Mouse (Mus musculus) gastrocnemius, postnatal 36 days (tissue): Measurements from ENCODE around the gene Slc38a8. TPM values are rescaled to one million over a fixed set of nuclear protein-coding genes. Genes with fewer than 3 reads are reported as not detected.
A peak's percentile ranks its signal among the peaks of the same experiment; 100 is the strongest.

Experiments used
- DNase-seq, 2 experiments: peaks; one replicate each; pipeline ENCODE4 v3.0.0; 2022
- intact Hi-C: fragments of 180-260 bp; cut with DNase I; formaldehyde crosslinking; loops from one replicate; pipeline ENCODE4 v1.15.1; 2025
- total RNA-seq, 2 experiments: library from RNA; stranded (reverse); gene quantifications; 2 replicates each; pipeline ENCODE4 v1.2.3; 2021

Slc38a8 gene
- total RNA-seq, 2 experiments from 2014 or later, result not detected

DNA sequence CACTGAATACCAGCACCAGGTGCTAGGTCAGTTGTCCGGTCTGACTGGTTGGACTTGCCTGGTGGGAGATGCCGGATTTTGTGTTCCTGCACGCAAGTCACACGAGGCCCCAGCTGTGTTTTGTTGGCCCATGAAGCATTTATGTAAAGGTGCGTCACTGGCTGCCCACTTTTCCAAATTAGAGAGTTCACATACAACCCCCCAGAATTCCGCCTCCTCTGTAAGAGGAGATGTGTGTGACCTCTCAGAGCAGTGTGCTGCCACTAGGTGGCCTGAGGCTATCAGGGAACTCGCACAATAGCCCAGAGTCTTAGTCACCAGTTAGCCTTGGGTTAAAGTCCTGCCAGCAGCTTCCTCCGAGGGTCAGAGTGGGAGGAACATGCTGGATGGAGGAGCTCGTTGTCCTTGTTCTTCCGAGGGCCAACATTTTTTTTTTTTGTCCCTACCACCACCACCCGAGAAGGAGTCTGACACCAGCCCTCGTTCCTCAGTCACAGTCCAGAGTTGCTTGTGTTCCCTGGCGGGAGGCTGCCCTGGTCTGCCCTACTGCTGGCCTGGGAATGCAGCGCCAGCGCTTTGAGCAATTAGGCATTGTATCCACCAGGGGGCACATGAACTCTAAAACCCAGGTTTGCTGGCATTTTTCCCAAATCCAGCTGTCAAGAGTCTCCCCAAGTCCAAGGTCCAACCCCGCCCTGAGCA lies 61.1 kb downstream of the Slc38a8 start:
- intact Hi-C loops, result no loop called here
- peak; percentile 70 to 77 for DNase-seq

DNA sequence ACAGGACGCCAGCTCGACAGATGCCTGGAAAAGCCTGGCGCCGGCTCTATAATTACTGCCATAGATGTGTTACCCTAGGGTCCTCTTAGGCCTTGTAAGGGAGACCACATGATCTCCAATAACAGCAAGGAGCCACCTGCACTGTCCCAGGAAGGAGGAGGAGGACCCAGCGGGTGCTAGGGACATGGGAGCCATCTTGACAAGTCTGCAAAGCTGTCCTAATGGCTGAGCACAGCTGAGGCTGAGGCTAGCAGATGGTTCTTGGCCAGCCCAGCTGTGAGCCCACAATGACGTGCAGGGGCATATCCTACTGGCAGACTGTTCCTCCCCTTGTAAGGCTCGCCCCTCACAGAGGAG lies 61.6 kb downstream of the Slc38a8 start:
- DNase-seq, result no peak
- intact Hi-C loops, result no loop called here

DNA sequence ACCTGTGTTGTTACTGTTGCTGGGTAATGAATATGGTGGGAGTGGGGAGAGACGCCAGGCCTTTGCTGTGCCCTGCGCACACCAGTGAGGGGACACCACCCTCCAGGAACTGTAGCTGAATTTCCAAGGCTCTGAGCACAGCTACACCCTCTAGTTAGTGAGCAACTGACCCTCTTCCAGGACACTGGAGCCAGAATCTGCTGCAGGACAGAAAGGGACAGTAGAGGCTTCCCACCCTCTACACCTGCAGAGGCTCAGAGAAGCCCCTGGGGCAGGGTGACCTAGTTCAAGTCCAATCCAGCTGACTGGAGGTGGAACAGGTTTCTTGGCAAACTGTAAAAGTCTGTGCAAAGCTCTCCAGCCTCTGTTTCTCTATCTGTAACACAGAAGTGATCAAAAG lies 62.1 kb downstream of the Slc38a8 start:
- intact Hi-C loops, result no loop called here
- no peak for DNase-seq

DNA sequence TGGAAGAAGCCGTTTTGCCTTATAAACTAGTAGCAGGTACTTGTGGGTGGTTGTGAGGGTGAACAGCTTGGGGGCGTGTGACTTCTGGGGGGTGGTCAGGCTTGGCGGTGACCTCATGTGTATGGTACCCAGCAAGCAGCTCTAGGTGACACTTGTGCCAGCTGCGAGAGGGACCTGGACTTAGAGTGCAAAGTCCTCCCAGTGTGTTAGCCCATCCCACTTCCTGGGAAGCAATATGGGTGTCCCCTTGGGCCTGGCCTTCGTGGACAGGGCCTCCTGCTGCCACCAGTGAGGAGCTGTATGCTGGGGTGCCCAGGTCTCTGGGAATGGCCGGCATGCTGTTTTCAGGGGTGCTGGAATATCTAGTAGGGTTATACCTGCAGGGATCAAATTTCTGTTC lies 62.6 kb downstream of the Slc38a8 start:
- intact Hi-C loops, result no loop called here
- DNase-seq, result no peak

DNA sequence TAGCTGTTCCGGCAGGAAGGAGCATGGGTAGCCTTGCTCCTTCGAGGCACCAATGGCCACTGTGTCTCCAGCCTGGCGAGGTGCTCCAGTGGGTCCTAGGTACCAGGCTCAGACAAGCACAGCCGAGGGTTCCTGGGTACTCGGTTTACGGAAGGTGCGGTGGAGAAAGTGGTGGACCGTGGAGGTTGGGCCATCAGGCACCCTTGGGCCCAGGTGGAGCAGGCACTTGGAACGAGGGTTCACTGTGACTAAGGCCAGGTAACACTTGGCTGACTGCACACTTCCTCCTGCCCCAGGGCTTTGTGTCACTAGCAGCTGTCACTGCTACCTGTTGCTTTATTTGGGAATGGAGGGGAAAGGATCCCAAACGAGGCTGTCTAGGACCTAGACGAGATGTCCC lies 64.0 kb downstream of the Slc38a8 start:
- no peak for DNase-seq
- intact Hi-C loops, result no loop called here

DNA sequence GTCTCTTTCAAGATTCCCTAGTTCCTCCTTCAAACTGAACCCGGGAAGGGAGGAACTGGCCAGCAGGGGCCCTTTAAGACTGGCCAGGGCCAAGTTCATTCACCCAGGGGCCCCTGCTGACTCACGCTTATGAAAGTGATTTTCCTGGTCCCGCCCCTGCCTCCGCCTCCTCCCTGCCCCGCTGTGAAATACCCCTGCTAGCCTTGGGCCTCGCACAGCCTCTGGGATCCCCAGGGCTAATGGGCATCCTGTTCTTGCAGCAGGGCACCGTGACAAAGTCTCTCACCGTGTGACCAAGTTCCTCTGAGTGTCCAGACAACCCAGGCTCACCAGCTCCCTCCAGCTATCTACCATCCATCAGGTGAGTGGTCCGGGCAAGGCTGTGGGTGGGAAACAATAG lies 64.6 kb downstream of the Slc38a8 start:
- intact Hi-C loops, result no loop called here
- peak; percentile 84 to 85 for DNase-seq

DNA sequence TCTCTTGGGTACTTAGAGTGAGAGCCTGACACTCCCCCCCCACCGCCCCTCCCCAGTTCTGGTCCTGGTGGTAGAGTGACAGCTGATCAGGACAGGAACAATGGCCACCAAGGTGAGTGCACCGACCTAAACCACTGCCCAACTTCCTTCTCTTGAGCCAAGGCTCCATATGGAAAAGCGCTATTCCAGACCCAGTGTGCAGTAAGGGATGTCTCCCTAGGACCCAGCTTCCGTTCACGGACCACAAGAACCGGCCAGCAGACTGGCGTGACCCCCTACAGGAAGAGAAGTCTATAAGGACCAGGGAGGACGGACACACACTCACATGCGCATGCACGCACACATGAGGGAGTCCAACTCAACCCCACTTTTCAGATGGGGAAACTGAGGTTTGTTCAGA lies 65.2 kb downstream of the Slc38a8 start:
- no peak for DNase-seq
- intact Hi-C loops, result no loop called here

DNA sequence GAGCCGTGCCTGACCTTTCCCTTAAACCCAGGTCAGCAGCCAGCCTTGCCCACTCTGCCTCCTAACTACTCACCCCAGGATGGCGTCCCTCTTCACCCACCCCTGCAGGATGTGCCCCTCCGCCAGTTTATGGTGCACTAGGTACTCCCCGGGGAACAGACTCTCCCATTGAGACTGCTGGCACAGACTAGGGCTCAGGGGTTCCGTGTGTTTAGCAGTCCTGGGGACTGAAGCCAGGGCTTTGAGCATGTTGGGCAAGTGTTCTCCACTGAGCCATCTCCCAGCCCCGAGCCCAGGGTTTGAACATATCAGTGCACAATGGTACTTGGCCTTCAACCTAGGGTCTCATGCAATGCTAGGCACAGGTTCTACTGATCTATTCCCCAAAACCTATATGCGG lies 66.0 kb downstream of the Slc38a8 start:
- intact Hi-C loops, result no loop called here
- DNase-seq, result no peak

DNA sequence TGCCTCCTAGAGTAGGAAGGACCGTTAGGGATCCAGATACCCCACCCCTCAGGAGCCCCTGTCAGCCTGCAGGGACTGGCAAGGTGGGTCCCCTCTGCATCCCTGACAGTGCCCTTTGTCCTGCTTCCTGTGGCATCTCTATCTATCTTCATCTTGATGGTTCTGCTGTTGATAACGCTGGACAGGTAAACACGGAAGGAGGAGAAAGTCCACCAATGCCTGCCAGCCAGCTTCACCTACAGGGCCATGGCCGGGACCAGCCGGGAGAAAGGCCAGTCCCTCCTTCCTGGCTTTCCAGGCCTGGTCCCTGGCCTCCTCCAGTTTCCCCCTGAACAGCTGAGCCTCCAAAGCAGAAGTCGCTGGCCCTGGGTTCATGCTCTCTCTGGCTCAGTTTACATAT lies 66.9 kb downstream of the Slc38a8 start:
- intact Hi-C loops, result no loop called here

DNA sequence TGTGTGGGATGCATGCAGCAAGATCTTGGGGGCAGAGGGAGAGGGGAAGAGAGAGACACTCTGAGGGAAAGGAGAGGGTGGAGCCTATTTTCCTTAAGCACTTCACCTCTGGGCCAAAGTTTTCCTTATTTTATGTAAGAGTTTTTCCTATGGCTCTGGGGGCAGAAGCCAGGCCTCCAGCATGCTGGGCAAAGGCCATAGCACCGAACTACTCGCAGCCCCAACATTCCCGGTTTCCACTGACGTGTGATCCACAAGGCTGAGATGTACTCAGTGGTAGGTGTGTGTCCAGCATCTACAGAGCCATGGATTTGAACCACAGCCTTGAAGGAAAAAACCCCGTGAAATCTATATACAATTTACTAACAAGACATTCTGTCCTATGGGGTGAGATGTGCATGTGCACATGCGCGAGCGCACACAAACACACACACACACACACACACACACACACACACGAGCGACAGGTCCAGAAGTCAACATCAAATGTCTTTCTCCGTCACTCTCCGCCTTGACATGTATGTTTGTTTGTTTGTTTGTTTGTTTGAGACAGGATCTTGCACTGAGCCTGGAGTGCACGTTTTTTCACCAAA lies 67.8 kb downstream of the Slc38a8 start, which contains the start of gene Osgin1:
Osgin1 (plus strand) TSS at position 543 of the 593 bp plus-strand sequence.
- no peak for DNase-seq
- intact Hi-C loops, result no loop called here

More for the DNA sequence above, 66.9 kb downstream of the Slc38a8 start:
- no peak for DNase-seq

DNA sequence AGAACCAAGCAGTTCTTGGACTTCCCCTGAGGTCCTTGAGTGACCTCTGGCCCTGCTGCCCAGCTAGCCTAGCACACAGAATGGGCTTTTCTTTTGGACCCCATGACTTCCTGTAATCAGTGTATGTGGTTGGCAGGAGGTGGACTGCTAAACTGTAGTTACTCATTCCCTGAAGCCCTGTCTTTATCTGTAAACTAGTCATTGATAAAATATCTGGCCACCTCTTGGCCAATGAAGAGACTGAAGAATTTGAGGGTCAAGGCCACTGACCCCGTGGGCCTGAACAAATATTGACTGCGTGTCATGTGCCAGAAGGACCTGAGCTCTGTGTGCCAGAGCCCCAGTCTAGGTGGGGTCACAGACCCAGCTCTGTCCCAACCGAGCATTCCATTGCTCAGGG lies 69.1 kb downstream of the Slc38a8 start:
- intact Hi-C loops, result no loop called here

DNA sequence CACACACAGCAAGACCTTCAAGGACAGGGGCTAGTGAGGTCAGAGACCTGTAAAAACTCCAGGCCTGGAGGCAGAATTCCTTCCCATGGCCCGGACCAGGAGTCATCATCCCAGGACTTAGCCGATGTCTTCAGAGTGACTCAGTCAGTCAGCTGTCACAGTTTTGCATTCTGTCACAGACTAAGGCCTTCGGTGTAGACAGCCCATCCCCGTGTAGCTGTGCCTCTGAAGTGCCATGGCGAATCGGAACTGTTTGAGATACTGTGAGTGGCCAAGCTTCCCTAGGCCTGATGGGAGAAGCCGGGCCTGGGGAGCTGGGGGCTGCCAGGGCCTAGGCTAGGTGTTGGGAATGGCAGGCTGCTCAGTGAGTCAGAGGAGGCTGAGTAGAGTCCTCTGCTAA lies 70.8 kb downstream of the Slc38a8 start:
- intact Hi-C loops, result no loop called here

More for the DNA sequence above, 69.1 kb downstream of the Slc38a8 start:
- DNase-seq, result no peak

DNA sequence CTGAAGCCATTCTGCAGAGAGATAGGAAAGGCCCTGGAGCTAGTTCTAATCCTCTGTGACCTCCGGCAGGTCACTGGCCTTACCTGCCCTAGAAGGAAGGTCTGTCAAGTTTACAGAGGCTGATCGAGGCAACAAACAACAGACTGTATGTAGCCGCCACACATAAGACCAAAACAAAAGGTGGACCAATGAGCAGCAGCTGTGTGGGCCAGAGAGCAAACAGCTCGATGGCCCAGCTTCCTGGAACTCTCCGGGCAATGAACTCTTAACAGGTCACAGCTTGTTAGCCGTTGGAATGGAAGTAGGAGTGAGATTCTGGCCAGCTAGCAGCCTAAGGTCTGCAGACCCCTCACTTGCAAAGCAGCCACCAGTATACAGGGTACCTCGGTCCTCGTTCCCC lies 71.2 kb downstream of the Slc38a8 start:
- no peak for DNase-seq
- intact Hi-C loops, result no loop called here

More for the DNA sequence above, 70.8 kb downstream of the Slc38a8 start:
- no peak for DNase-seq

Other genes with a start within 250 kb of the Slc38a8 start
- gene Hsbp1, start 157.2 kb downstream of the Slc38a8 start, total RNA-seq, result 100 to 1,000 TPM; 131 to 132 TPM
- 100 to 1,000 TPM in 1 of 2 experiments, 10 to 100 TPM in 1; 73.5 to 114 TPM for gene Mlycd, start 106.8 kb downstream of the Slc38a8 start, total RNA-seq
- 10 to 100 TPM; 15.1 to 17.3 TPM for gene Osgin1, start 67.6 kb downstream of the Slc38a8 start, total RNA-seq
- gene Necab2, start 55.0 kb downstream of the Slc38a8 start, total RNA-seq, result under 1 TPM in 1 of 2 experiments, not detected in 1; 0.52 TPM
- gene Mbtps1, start 57.0 kb upstream of the Slc38a8 start, total RNA-seq, result 10 to 100 TPM; 24.0 to 29.0 TPM
- 10 to 100 TPM; 14.0 to 14.9 TPM for gene Hsdl1, start 73.5 kb upstream of the Slc38a8 start, total RNA-seq
- gene Dnaaf1, start 73.5 kb upstream of the Slc38a8 start, total RNA-seq, result not detected
- 1 to 10 TPM; 4.0 to 4.8 TPM for gene Taf1c, start 103.5 kb upstream of the Slc38a8 start, total RNA-seq
- under 1 TPM; 0.17 to 0.20 TPM for gene Adad2, start 111.0 kb upstream of the Slc38a8 start, total RNA-seq
- gene Kcng4, start 134.0 kb upstream of the Slc38a8 start, total RNA-seq, result 10 to 100 TPM; 12.6 to 26.2 TPM
- gene Wfdc1, start 164.7 kb upstream of the Slc38a8 start, total RNA-seq, result 100 to 1,000 TPM; 103 to 105 TPM
- gene Atp2c2, start 198.3 kb upstream of the Slc38a8 start, total RNA-seq, result under 1 TPM; 0.13 to 0.32 TPM